Comparison of ENCODE assay signal across 27 mouse cellular contexts in genomic region chr2:84682605-84683183, GRCm38 (mm10). TPM values are rescaled to one million over a fixed set of nuclear protein-coding genes. Genes with fewer than 3 reads are reported as not detected.
DNase-seq lines count a peak whose midpoint lies in the region; ATAC-seq and TF ChIP-seq lines count a peak whose summit lies in the region.
"Had no signal": no experiment of that assay in that cellular context is flagged by ENCODE, and none has a peak within 500 bp of the region (broad histone marks: within the 10 kb centered on the region; RNA-seq: fewer than 3 reads in every experiment).

No protein-coding gene starts in this region.

- no peak overlapping the region for H3K27ac ChIP-seq in intestine, embryonic 14.5 days (ENCODE audit: low read depth)
- H3K27ac ChIP-seq in intestine, embryonic 16.5 days (ENCODE audit: low read length) = no peak overlapping the region
- H3K27ac ChIP-seq in liver, embryonic 11.5 days (ENCODE audit: low read depth, low read length) = peak overlapping the region; percentile 90
- H3K27ac ChIP-seq in left cerebral cortex, adult 2 months = no peak overlapping the region
- H3K27ac ChIP-seq: embryonic facial prominence, embryonic 15.5 days; hindbrain, embryonic 15.5 days had no signal

- peaks cover 10% of the 10 kb centered on the region for H3K4me1 ChIP-seq in intestine, embryonic 14.5 days (replicated peaks; ENCODE audit: control insufficient read depth, insufficient read depth, low read length)
- peaks cover 10% of the 10 kb centered on the region for H3K4me1 ChIP-seq in intestine, embryonic 16.5 days (ENCODE audit: control insufficient read depth, insufficient read depth, low read length)
- peaks cover 7% of the 10 kb centered on the region; the same call in 1 of the 2 replicates for H3K4me1 ChIP-seq in liver, embryonic 11.5 days (replicated peaks; ENCODE audit: control insufficient read depth, insufficient read depth, low read length)

- H3K4me2 ChIP-seq in intestine, embryonic 14.5 days (ENCODE audit: low read length) = no peak overlapping the region
- no peak overlapping the region for H3K4me2 ChIP-seq in intestine, embryonic 16.5 days (ENCODE audit: low read depth, low read length)
- peak overlapping the region; percentile 60 for H3K4me2 ChIP-seq in liver, embryonic 11.5 days
- H3K4me2 ChIP-seq: embryonic facial prominence, embryonic 15.5 days; hindbrain, embryonic 15.5 days had no signal

- intact Hi-C loops in left cerebral cortex, adult 2 months (cut with DNase I) = no loop called here

- no peak for ATAC-seq in intestine, embryonic 14.5 days (replicated peaks; ENCODE audit: low FRiP score, low TSS enrichment, low read depth)
- no peak for ATAC-seq in intestine, embryonic 16.5 days
- ATAC-seq in liver, embryonic 11.5 days (replicated peaks; ENCODE audit: low FRiP score) = peak; percentile 63
- peak; percentile 75 for ATAC-seq in megakaryocyte-erythroid progenitor cell, adult 5-6 weeks (replicated peaks; ENCODE audit: low FRiP score, low TSS enrichment, poor library complexity, severe bottlenecking)
- ATAC-seq: forebrain, embryonic 16.5 days; lung, postnatal 0 days; midbrain, embryonic 16.5 days had no signal

- no peaks in the 10 kb centered on the region for H3K27me3 ChIP-seq in intestine, embryonic 14.5 days (replicated peaks; ENCODE audit: control insufficient read depth, insufficient read depth, low read length)
- H3K27me3 ChIP-seq in intestine, embryonic 16.5 days (replicated peaks; ENCODE audit: control insufficient read depth, insufficient read depth, low read length) = no peaks in the 10 kb centered on the region
- H3K27me3 ChIP-seq in liver, embryonic 11.5 days (replicated peaks; ENCODE audit: control insufficient read depth, insufficient read depth, low read length) = no peaks in the 10 kb centered on the region
- H3K27me3 ChIP-seq: embryonic facial prominence, embryonic 15.5 days; hindbrain, embryonic 15.5 days had no signal

- WGBS in intestine, embryonic 14.5 days = 53% methylated on average over 6 of the region's 6 CpGs
- WGBS in intestine, embryonic 16.5 days = 55% methylated on average over 6 of the region's 6 CpGs
- WGBS in liver, embryonic 11.5 days = 45% methylated on average over 6 of the region's 6 CpGs

- H3K4me3 ChIP-seq in intestine, embryonic 14.5 days (ENCODE audit: low read depth, low read length) = no peak overlapping the region
- no peak overlapping the region for H3K4me3 ChIP-seq in intestine, embryonic 16.5 days (ENCODE audit: low read length)
- peak overlapping the region; percentile 22; the same call in 1 of the 2 replicates for H3K4me3 ChIP-seq in liver, embryonic 11.5 days (ENCODE audit: low read depth, low read length)
- H3K4me3 ChIP-seq in left cerebral cortex, adult 2 months = no peak overlapping the region
- H3K4me3 ChIP-seq: embryonic facial prominence, embryonic 15.5 days; hindbrain, embryonic 15.5 days had no signal

- H3K36me3 ChIP-seq in intestine, embryonic 14.5 days (ENCODE audit: control insufficient read depth, insufficient read depth, low read length) = peaks cover 35% of the 10 kb centered on the region
- no peaks in the 10 kb centered on the region for H3K36me3 ChIP-seq in intestine, embryonic 16.5 days (ENCODE audit: control insufficient read depth, insufficient read depth, low read length)
- H3K36me3 ChIP-seq in liver, embryonic 11.5 days (ENCODE audit: control insufficient read depth, insufficient read depth, low read length) = peaks cover 23% of the 10 kb centered on the region

- DNase-seq in intestine, embryonic 14.5 days (ENCODE audit: low spot score) = peak; percentile 18
- peak; percentile 57 for DNase-seq in c-Kit-negative CD71-positive TER-119-positive erythroid progenitor cells, embryonic 14.5 days (ENCODE audit: low read depth, low spot score)
- DNase-seq in liver, embryonic 11.5 days (ENCODE audit: low spot score) = no peak
- DNase-seq in thymus, postnatal 25 days = no peak
- DNase-seq in left cerebral cortex, adult 2 months (ENCODE audit: extremely low spot score in 1 of 2, low spot score in 2 of 2) = no peak
- DNase-seq in right cerebral cortex, adult 2 months (ENCODE audit: low spot score in 2 of 2) = no peak
- DNase-seq: adrenal gland, postnatal 36 days; cerebellum, postnatal 14 days; embryo, embryonic 11 days; heart, postnatal 36 days; kidney, adult 2 months; kidney, postnatal 25 days had no signal

- TF ChIP-seq CTCF in left cerebral cortex, adult 2 months (IDR thresholded peaks at IDR 0.05) = no peak

- H3K9me3 ChIP-seq in intestine, embryonic 14.5 days (ENCODE audit: control insufficient read depth, low read length) = no peaks in the 10 kb centered on the region
- H3K9me3 ChIP-seq in intestine, embryonic 16.5 days (ENCODE audit: control insufficient read depth, low read length) = no peaks in the 10 kb centered on the region; the same call in 1 of the 2 replicates
- no peaks in the 10 kb centered on the region for H3K9me3 ChIP-seq in liver, embryonic 11.5 days (ENCODE audit: control insufficient read depth, low read length)
- H3K9me3 ChIP-seq: embryonic facial prominence, embryonic 15.5 days; hindbrain, embryonic 15.5 days had no signal

- no peak overlapping the region for H3K9ac ChIP-seq in intestine, embryonic 14.5 days (ENCODE audit: low read length)
- H3K9ac ChIP-seq in intestine, embryonic 16.5 days (ENCODE audit: low read depth, low read length) = no peak overlapping the region
- H3K9ac ChIP-seq in liver, embryonic 11.5 days (ENCODE audit: low read depth, low read length) = peak overlapping the region; percentile 46; the same call in 1 of the 2 replicates
- H3K9ac ChIP-seq: embryonic facial prominence, embryonic 15.5 days; hindbrain, embryonic 15.5 days had no signal

RNA-seq across cellular contexts. Expression of gene Tmx2, which starts 3.8 kb away (rescaled TPM):
- polyA plus RNA-seq in intestine, embryonic 14.5 days (2014; fragmentation: Nextera tagmentation; extraction: Ambion mirVana) = 131 and 134 TPM in 2 replicates
- polyA plus RNA-seq in intestine, embryonic 16.5 days (2015; fragmentation: Nextera tagmentation; extraction: Ambion mirVana) = 151 and 163 TPM in 2 replicates
- 115 and 125 TPM in 2 replicates for polyA plus RNA-seq in liver, embryonic 11.5 days (2014; fragmentation: Nextera tagmentation; extraction: Ambion mirVana)
- total RNA-seq in megakaryocyte-erythroid progenitor cell, adult 5-6 weeks (2014; fragmentation: Nextera tagmentation) = 31.8 and 37.7 TPM in 2 replicates
- total RNA-seq in megakaryocyte-erythroid progenitor cell, adult 5-6 weeks (2017) = 37.9 and 48.8 TPM in 2 replicates
- 100 to 1,000 TPM; 224 to 239 TPM for total RNA-seq in left cerebral cortex, adult 2 months (2021)

RNA-seq across cellular contexts. Expression of gene Med19, which starts 4.5 kb away (rescaled TPM):
- 39.5 and 40.6 TPM in 2 replicates for polyA plus RNA-seq in intestine, embryonic 14.5 days (2014; fragmentation: Nextera tagmentation; extraction: Ambion mirVana)
- 29.0 and 31.6 TPM in 2 replicates for polyA plus RNA-seq in intestine, embryonic 16.5 days (2015; fragmentation: Nextera tagmentation; extraction: Ambion mirVana)
- polyA plus RNA-seq in liver, embryonic 11.5 days (2014; fragmentation: Nextera tagmentation; extraction: Ambion mirVana) = 43.4 and 44.9 TPM in 2 replicates
- 29.3 and 38.1 TPM in 2 replicates for total RNA-seq in megakaryocyte-erythroid progenitor cell, adult 5-6 weeks (2014; fragmentation: Nextera tagmentation)
- 26.8 and 30.1 TPM in 2 replicates for total RNA-seq in megakaryocyte-erythroid progenitor cell, adult 5-6 weeks (2017)
- total RNA-seq in left cerebral cortex, adult 2 months (2021) = 10 to 100 TPM; 30.7 to 30.9 TPM

RNA-seq across cellular contexts. Expression of gene Gm28635, which starts 4.9 kb away (rescaled TPM):
- polyA plus RNA-seq in intestine, embryonic 14.5 days (2014; fragmentation: Nextera tagmentation; extraction: Ambion mirVana) = not detected in 2 replicates
- not detected in 2 replicates for polyA plus RNA-seq in intestine, embryonic 16.5 days (2015; fragmentation: Nextera tagmentation; extraction: Ambion mirVana)
- not detected in 2 replicates for polyA plus RNA-seq in liver, embryonic 11.5 days (2014; fragmentation: Nextera tagmentation; extraction: Ambion mirVana)
- total RNA-seq in megakaryocyte-erythroid progenitor cell, adult 5-6 weeks (2014; fragmentation: Nextera tagmentation) = 0.82 TPM in 1 of 2 replicates, not detected in the other
- not detected in 2 replicates for total RNA-seq in megakaryocyte-erythroid progenitor cell, adult 5-6 weeks (2017)
- 1 to 10 TPM; 7.6 to 9.6 TPM for total RNA-seq in left cerebral cortex, adult 2 months (2021)
- total RNA-seq: adrenal gland, postnatal 36 days; megakaryocyte, adult 5-6 weeks had no signal
- polyA plus RNA-seq: C2C12; embryonic facial prominence, embryonic 15.5 days; forebrain, embryonic 16.5 days; hindbrain, embryonic 15.5 days; kidney, adult 2 months; limb, embryonic 14.5 days; lung, postnatal 0 days; midbrain, embryonic 16.5 days; neural tube, embryonic 11.5 days; thymus, postnatal 0 days had no signal

RNA-seq across cellular contexts. Expression of gene Selenoh, which starts 12.1 kb away (rescaled TPM):
- 309 and 329 TPM in 2 replicates for polyA plus RNA-seq in intestine, embryonic 14.5 days (2014; fragmentation: Nextera tagmentation; extraction: Ambion mirVana)
- 184 and 206 TPM in 2 replicates for polyA plus RNA-seq in intestine, embryonic 16.5 days (2015; fragmentation: Nextera tagmentation; extraction: Ambion mirVana)
- polyA plus RNA-seq in liver, embryonic 11.5 days (2014; fragmentation: Nextera tagmentation; extraction: Ambion mirVana) = 241 and 264 TPM in 2 replicates
- 164 and 169 TPM in 2 replicates for total RNA-seq in megakaryocyte-erythroid progenitor cell, adult 5-6 weeks (2014; fragmentation: Nextera tagmentation)
- 70.6 and 79.2 TPM in 2 replicates for total RNA-seq in megakaryocyte-erythroid progenitor cell, adult 5-6 weeks (2017)
- total RNA-seq in left cerebral cortex, adult 2 months (2021) = 10 to 100 TPM; 27.4 to 33.3 TPM

RNA-seq across cellular contexts. Expression of gene Btbd18, which starts 23.8 kb away (rescaled TPM):
- 0.34 and 0.60 TPM in 2 replicates for polyA plus RNA-seq in intestine, embryonic 14.5 days (2014; fragmentation: Nextera tagmentation; extraction: Ambion mirVana)
- 0.07 and 0.12 TPM in 2 replicates for polyA plus RNA-seq in intestine, embryonic 16.5 days (2015; fragmentation: Nextera tagmentation; extraction: Ambion mirVana)
- 0.18 and 0.22 TPM in 2 replicates for polyA plus RNA-seq in liver, embryonic 11.5 days (2014; fragmentation: Nextera tagmentation; extraction: Ambion mirVana)
- total RNA-seq in megakaryocyte-erythroid progenitor cell, adult 5-6 weeks (2014; fragmentation: Nextera tagmentation) = not detected in 2 replicates
- not detected in 2 replicates for total RNA-seq in megakaryocyte-erythroid progenitor cell, adult 5-6 weeks (2017)
- total RNA-seq in left cerebral cortex, adult 2 months (2021) = not detected
- total RNA-seq: gastrocnemius, adult 18-20 months; layer of hippocampus, postnatal 10 days; left cerebral cortex, postnatal 10 days had no signal

Comparison
In these comparisons a context has a peak if more than half of its experiments do, and no peak if none do; other contexts are left out.
1. ATAC-seq: peak in liver, embryonic 11.5 days (single experiment) and megakaryocyte-erythroid progenitor cell, adult 5-6 weeks (single experiment); none in intestine, embryonic 14.5 days (single experiment) and intestine, embryonic 16.5 days (single experiment).
2. DNase-seq: peak in intestine, embryonic 14.5 days (single experiment) and c-Kit-negative CD71-positive TER-119-positive erythroid progenitor cells, embryonic 14.5 days (single experiment); none in liver, embryonic 11.5 days (single experiment), thymus, postnatal 25 days (single experiment), left cerebral cortex, adult 2 months (0 of 2) and right cerebral cortex, adult 2 months (0 of 2).